Mouse (Mus musculus): Measurements from ENCODE around the gene Vdac2. TPM values are rescaled to one million over a fixed set of nuclear protein-coding genes. Genes with fewer than 3 reads are reported as not detected.

Vdac2 gene
- total and polyA plus RNA-seq, 2 experiments from 2014 or later, result 204 to 294 TPM

DNA sequence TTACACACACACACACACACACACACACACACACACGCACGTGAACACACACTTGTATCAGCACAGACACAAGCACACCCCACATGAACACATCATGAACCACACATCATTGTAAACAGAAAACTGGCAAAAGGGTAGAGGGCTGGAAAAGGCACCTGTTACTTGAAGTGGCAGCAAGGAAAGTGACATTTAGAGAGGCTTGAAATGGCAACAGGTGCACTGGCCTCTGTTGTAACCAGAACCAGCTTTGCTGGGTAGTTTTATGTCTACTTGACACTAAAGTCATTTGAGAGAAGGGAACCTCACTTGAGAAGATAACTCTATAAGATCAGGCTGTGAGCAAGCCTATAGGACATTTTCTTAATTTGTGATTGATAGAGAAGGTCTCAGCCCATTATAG, 15.6 kb upstream of the Vdac2 start:
- no peak overlapping the region for H3K4me2 ChIP-seq (ENCODE audit: low read depth)
- WGBS, result 92% methylated on average over 2 of the region's 2 CpGs

GRCm38 (mm10) chr14:21811301-21811700, 13.7 kb upstream of the Vdac2 start:
- Histone ChIP-seq H3K9ac (no peak overlapping the region), H3K4me2 (ENCODE audit: low read depth) (no peak overlapping the region), H3K27me3 (ENCODE audit: insufficient read depth, low read length) (no peaks in the 10 kb centered on the region), H3K9me3 (ENCODE audit: low read length) (no peaks in the 10 kb centered on the region), H3K4me3 (ENCODE audit: low read depth, low read length) (no peak overlapping the region), H3K4me1 (ENCODE audit: insufficient read depth) (no peaks in the 10 kb centered on the region), H3K36me3 (ENCODE audit: insufficient read depth) (no peaks in the 10 kb centered on the region), H3K27ac (ENCODE audit: low read depth, low read length) (no peak overlapping the region)
- TF ChIP-seq CTCF (IDR thresholded peaks at IDR 0.05; ENCODE audit: low read depth), result no peak
- 91% methylated on average over 4 of the region's 4 CpGs for WGBS
- ATAC-seq, result no peak
- no peak for DNase-seq

More for the DNA sequence above, 15.6 kb upstream of the Vdac2 start:
- Histone ChIP-seq H3K4me1 (ENCODE audit: insufficient read depth) (no peaks in the 10 kb centered on the region), H3K9ac (no peak overlapping the region), H3K27ac (ENCODE audit: low read depth, low read length) (no peak overlapping the region), H3K9me3 (ENCODE audit: low read length) (no peaks in the 10 kb centered on the region), H3K4me3 (ENCODE audit: low read depth, low read length) (no peak overlapping the region), H3K27me3 (ENCODE audit: insufficient read depth, low read length) (no peaks in the 10 kb centered on the region), H3K36me3 (ENCODE audit: insufficient read depth) (no peaks in the 10 kb centered on the region)
- ATAC-seq (no peak), DNase-seq (no peak)
- TF ChIP-seq CTCF (IDR thresholded peaks at IDR 0.05; ENCODE audit: low read depth), result no peak

GRCm38 (mm10) chr14:21811744-21812393, 13.2 kb upstream of the Vdac2 start:
- Histone ChIP-seq H3K27me3 (ENCODE audit: insufficient read depth, low read length) (no peaks in the 10 kb centered on the region), H3K4me2 (ENCODE audit: low read depth) (no peak overlapping the region), H3K27ac (ENCODE audit: low read depth, low read length) (no peak overlapping the region), H3K4me3 (ENCODE audit: low read depth, low read length) (no peak overlapping the region), H3K4me1 (ENCODE audit: insufficient read depth) (no peaks in the 10 kb centered on the region), H3K9me3 (ENCODE audit: low read length) (no peaks in the 10 kb centered on the region), H3K36me3 (ENCODE audit: insufficient read depth) (no peaks in the 10 kb centered on the region), H3K9ac (no peak overlapping the region)
- DNase-seq (no peak), ATAC-seq (no peak)
- WGBS, result 89% methylated on average over 10 of the region's 10 CpGs
- no peak for TF ChIP-seq CTCF (IDR thresholded peaks at IDR 0.05; ENCODE audit: low read depth)

DNA sequence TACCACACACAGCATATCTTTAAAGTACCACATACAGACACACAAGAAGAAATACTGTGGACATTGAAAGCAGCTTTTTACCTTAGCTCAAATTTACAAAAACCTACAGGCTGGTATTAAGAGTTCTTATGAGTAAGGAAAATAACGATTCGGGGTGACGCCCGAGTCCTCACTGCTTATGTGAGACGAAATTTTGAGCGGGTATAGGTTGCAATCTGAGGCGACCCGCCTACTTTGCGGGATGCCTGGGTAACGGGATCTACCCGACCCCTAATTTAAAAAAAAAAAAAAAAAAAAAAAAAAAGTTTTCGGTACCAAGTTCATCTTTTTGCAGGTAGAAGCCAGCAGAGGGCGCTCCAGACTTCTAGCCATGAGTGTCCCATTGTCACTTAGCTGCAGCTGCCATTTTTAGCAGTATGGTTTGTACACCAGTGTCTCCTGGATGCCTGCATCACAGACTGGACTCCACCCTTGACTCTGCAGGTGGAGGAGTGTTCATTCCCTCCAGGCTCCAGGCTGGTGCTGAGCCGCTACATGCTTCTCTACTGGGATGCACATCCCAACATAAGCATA, 12.4 kb upstream of the Vdac2 start:
- H3K4me2 ChIP-seq (ENCODE audit: low read depth), result no peak overlapping the region
- WGBS, result 26% methylated on average over 14 of the region's 14 CpGs
- H3K36me3 ChIP-seq (ENCODE audit: insufficient read depth), result no peaks in the 10 kb centered on the region
- H3K9me3 ChIP-seq (ENCODE audit: low read length), result no peaks in the 10 kb centered on the region
- H3K4me3 ChIP-seq (ENCODE audit: low read depth, low read length), result no peak overlapping the region
- no peaks in the 10 kb centered on the region for H3K4me1 ChIP-seq (ENCODE audit: insufficient read depth)
- H3K27me3 ChIP-seq (ENCODE audit: insufficient read depth, low read length), result no peaks in the 10 kb centered on the region
- no peak overlapping the region for H3K27ac ChIP-seq (ENCODE audit: low read depth, low read length)
- peak; percentile 43 for TF ChIP-seq CTCF (IDR thresholded peaks at IDR 0.05; ENCODE audit: low read depth)
- DNase-seq, result peak; percentile 16
- ATAC-seq, result no peak
- H3K9ac ChIP-seq, result no peak overlapping the region

DNA sequence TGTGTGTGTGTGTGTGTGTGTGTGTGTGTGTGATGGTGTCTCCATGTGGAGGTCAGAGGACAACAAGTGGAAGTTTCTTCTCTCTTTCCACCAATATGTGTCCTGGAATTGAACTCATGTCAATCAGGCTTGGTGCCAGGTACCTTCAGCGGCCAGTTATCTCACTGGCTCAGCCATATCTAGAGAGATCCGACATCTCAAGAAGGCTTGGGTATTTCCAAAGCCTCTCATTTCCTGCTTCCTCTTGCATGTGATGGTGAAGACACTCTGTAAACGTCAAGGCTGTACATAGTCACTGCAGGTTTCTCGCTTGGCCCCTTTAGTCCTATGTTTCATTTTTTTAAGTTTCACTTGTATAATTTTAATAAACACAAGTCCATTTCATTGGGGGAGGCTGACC, 11.8 kb upstream of the Vdac2 start:
- DNase-seq, result no peak
- Histone ChIP-seq H3K4me1 (ENCODE audit: insufficient read depth) (no peaks in the 10 kb centered on the region), H3K27me3 (ENCODE audit: insufficient read depth, low read length) (no peaks in the 10 kb centered on the region), H3K9me3 (ENCODE audit: low read length) (no peaks in the 10 kb centered on the region), H3K36me3 (ENCODE audit: insufficient read depth) (no peaks in the 10 kb centered on the region), H3K27ac (ENCODE audit: low read depth, low read length) (no peak overlapping the region), H3K4me3 (ENCODE audit: low read depth, low read length) (no peak overlapping the region), H3K9ac (no peak overlapping the region), H3K4me2 (ENCODE audit: low read depth) (no peak overlapping the region)
- 88% methylated on average over 4 of the region's 4 CpGs for WGBS
- ATAC-seq, result no peak
- no peak for TF ChIP-seq CTCF (IDR thresholded peaks at IDR 0.05; ENCODE audit: low read depth)

DNA sequence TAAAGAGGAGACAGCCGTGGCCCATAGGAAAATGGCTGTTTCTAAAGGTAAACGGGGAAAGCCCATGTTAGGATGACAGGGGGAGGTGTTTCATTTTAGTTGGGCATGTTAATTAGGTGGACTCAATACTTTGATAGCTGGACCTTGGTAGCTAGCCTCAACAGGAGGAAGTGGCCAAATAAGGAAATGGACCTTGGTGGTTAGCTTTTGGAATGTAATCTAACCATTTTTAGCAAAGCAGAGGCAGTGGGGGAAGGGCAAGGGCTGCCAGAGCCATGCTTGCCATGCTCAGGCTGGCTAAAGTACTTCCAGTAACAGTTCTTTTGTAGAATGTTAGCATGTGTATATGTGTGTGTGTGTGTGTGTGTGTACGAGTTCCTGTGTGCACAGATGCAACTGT, 11.2 kb upstream of the Vdac2 start:
- H3K27me3 ChIP-seq (ENCODE audit: insufficient read depth, low read length), result no peaks in the 10 kb centered on the region
- no peak for ATAC-seq
- H3K4me2 ChIP-seq (ENCODE audit: low read depth), result no peak overlapping the region
- no peak overlapping the region for H3K4me3 ChIP-seq (ENCODE audit: low read depth, low read length)
- H3K4me1 ChIP-seq (ENCODE audit: insufficient read depth), result no peaks in the 10 kb centered on the region
- TF ChIP-seq CTCF (IDR thresholded peaks at IDR 0.05; ENCODE audit: low read depth), result no peak
- 83% methylated on average over 3 of the region's 3 CpGs for WGBS
- no peaks in the 10 kb centered on the region for H3K9me3 ChIP-seq (ENCODE audit: low read length)
- no peak overlapping the region for H3K27ac ChIP-seq (ENCODE audit: low read depth, low read length)
- no peak overlapping the region for H3K9ac ChIP-seq
- no peaks in the 10 kb centered on the region for H3K36me3 ChIP-seq (ENCODE audit: insufficient read depth)
- DNase-seq, result no peak

DNA sequence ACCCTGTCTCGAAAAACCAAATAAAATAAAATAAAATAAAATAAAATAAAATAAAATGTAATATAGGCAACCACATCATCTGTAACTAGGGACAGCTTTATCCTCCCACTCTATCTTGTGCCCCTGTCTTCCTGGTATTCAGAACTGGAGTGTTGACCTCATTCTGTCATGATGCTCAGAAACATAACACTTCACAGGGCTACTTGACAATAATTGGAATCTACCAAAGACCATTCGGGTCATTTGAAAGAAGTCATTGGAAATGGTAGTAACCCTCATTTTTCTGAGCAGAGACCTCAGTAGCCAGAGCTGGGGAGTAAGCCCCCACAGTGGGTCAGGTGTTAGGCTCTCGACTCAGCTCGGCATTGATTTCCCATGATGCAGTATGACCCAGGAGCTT, 10.4 kb upstream of the Vdac2 start:
- WGBS, result 87% methylated on average over 4 of the region's 4 CpGs
- ATAC-seq, result no peak
- no peak for TF ChIP-seq CTCF (IDR thresholded peaks at IDR 0.05; ENCODE audit: low read depth)
- H3K27ac ChIP-seq (ENCODE audit: low read depth, low read length), result no peak overlapping the region
- H3K4me2 ChIP-seq (ENCODE audit: low read depth), result no peak overlapping the region
- no peak for DNase-seq
- H3K4me3 ChIP-seq (ENCODE audit: low read depth, low read length), result no peak overlapping the region
- H3K9me3 ChIP-seq (ENCODE audit: low read length), result no peaks in the 10 kb centered on the region
- H3K4me1 ChIP-seq (ENCODE audit: insufficient read depth), result no peaks in the 10 kb centered on the region
- H3K27me3 ChIP-seq (ENCODE audit: insufficient read depth, low read length), result no peaks in the 10 kb centered on the region
- no peaks in the 10 kb centered on the region for H3K36me3 ChIP-seq (ENCODE audit: insufficient read depth)
- no peak overlapping the region for H3K9ac ChIP-seq
